Mouse (Mus musculus): ENCODE measurements at regions not wholly inside any gene's neighbourhood (a gene's known extent, or its start where the extent isn't known, plus 50 kb on each side); places are given as distances from the start of the nearest gene placed in this dataset.

GRCm38 (mm10) chr4:140326706-140327440 is 80.3 kb upstream of the Igsf21 start:
- no peak for TF ChIP-seq CTCF (IDR thresholded peaks at IDR 0.05; ENCODE audit: low read depth, low read length)
- TF ChIP-seq POLR2A (IDR thresholded peaks at IDR 0.05; ENCODE audit: insufficient read depth, low read length) = no peak
